Mouse (Mus musculus) lung, adult 2 months (tissue): ENCODE measurements at regions not wholly inside any gene's neighbourhood (a gene's known extent, or its start where the extent isn't known, plus 50 kb on each side); places are given as distances from the start of the nearest gene placed in this dataset.

Source experiments
- DNase-seq: peaks from one replicate; pipeline ENCODE4 v3.0.0; 2022
- H3K4me1 ChIP-seq: fragments of 200-500 bp; 2 replicates; pipeline ENCODE4 v1.6.1; 2011; ENCODE audit warnings: low read length; ENCODE audit not compliant: control insufficient read depth, insufficient read depth
- H3K4me3 ChIP-seq: fragments of 200-500 bp; replicated peaks from 2 replicates; pipeline ENCODE3; 2011; ENCODE audit warnings: low read depth, mild to moderate bottlenecking, control low read depth, low read length; ENCODE audit errors: extremely low read depth
- CTCF ChIP-seq: fragments of 200-500 bp; IDR thresholded peaks from 2 replicates; pipeline ENCODE4 v1.5.1; 2011; ENCODE audit warnings: mild to moderate bottlenecking, low read length, control low read depth; ENCODE audit not compliant: insufficient read depth
- POLR2A ChIP-seq: fragments of 200-500 bp; IDR thresholded peaks from 2 replicates; pipeline ENCODE4 v1.6.1; 2011; ENCODE audit warnings: low read depth, mild to moderate bottlenecking, control low read depth, low read length, borderline replicate concordance; ENCODE audit errors: extremely low read depth
- WGBS: fragments of 180-500 bp; shearing (Covaris S2); methylation state at CpG from one replicate; pipeline ENCODE4 v1.1.7; 2018; 5-methylcytosine and 5-hydroxymethylcytosine counted together

DNA sequence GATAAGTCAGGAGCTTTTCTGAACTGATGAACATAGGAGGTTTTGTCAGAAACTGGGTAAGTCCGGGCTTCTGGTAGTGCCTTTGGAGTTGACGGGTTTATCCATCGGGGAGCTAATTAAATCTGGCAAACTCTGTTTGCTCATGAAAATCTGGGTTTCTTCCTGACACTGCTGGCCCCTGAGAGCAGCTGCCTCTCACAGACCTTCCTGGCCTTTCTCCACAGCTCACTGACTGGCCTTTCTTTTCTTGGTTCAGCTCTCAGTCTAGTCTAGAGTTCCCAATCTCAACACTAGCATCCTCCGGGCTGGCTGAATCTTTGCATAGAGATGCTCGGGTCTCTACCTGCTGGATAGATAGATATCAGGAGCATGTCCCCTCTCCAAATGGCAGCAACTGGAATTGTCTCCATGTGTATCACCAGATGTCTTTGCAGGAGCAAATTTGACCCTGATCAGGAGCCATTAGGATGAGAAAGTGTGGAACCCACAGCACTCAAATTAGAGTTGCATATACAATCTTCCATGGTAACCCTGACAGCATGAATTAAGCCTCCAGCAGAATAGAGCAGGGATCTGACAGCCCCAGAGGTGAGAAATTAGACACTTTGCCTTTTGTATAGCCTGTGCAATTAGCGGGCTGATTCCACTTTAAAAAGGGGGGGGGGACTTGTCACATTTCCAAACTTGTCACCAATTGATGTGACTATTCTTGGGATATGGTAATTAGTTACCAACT lies 63.2 kb upstream of the Elk3 start:
- peaks cover 11% of the 10 kb centered on the region for H3K4me1 ChIP-seq
- no peak for DNase-seq
- WGBS, result 85% methylated on average over 6 of the region's 6 CpGs
- no peak for TF ChIP-seq POLR2A
- no peak for TF ChIP-seq CTCF
- H3K4me3 ChIP-seq, result no peak overlapping the region

- H3K4me1 ChIP-seq, result peaks cover 11% of the 10 kb centered on the region
- 76% methylated on average over 2 of the region's 2 CpGs for WGBS
- peak; percentile 11 for DNase-seq
- TF ChIP-seq POLR2A (no peak), CTCF (no peak)
- H3K4me3 ChIP-seq, result no peak overlapping the region
These were observed 63.7 kb upstream of the Elk3 start for GRCm38 (mm10) chr10:93374690-93374994.

GRCm38 (mm10) chr10:93375007-93375711 lies 64.2 kb upstream of the Elk3 start:
- no peak for TF ChIP-seq CTCF
- TF ChIP-seq POLR2A, result 0 out of 2 replicates have a peak, but pooled peaks have one; percentile 31
- DNase-seq, result peak; percentile 36
- Histone ChIP-seq H3K4me3 (no peak overlapping the region), H3K4me1 (peaks cover 11% of the 10 kb centered on the region)
- 25% methylated on average over 13 of the region's 13 CpGs for WGBS

DNA sequence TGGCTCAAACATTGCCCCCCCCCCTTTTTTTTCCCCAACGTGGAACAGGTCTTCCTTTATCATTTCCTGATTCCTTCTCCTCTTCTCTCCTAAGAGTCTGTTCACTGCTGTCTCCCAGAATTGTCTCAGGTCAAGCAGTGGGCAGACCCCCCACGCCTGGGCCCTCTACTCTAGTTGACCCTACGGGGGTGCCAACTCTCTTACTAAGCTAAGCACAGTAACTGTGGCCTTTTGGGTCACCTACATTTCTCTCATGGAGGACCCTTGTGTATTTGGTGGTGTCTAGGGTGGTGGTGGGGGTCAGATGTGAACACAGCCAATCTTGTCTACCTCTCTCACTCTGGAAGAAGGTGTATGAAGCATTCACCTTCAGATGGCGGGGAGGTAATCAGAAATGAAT lies 64.8 kb upstream of the Elk3 start:
- peak; percentile 12 for DNase-seq
- WGBS, result 48% methylated on average over 4 of the region's 4 CpGs
- H3K4me3 ChIP-seq, result no peak overlapping the region
- TF ChIP-seq POLR2A, result no peak
- TF ChIP-seq CTCF, result no peak
- H3K4me1 ChIP-seq, result peaks cover 11% of the 10 kb centered on the region

GRCm38 (mm10) chr10:93376457-93376941 lies 65.6 kb upstream of the Elk3 start:
- H3K4me1 ChIP-seq, result peaks cover 11% of the 10 kb centered on the region
- no peak overlapping the region for H3K4me3 ChIP-seq
- WGBS, result 42% methylated on average over 7 of the region's 7 CpGs
- no peak for DNase-seq
- TF ChIP-seq CTCF (no peak), POLR2A (no peak)

- no peak for DNase-seq
- 83% methylated on average over 6 of the region's 6 CpGs for WGBS
- peaks cover 4% of the 10 kb centered on the region for H3K4me1 ChIP-seq
- TF ChIP-seq POLR2A (no peak), CTCF (no peak)
- H3K4me3 ChIP-seq, result no peak overlapping the region
These were observed 63.9 kb upstream of the Lta4h start for GRCm38 (mm10) chr10:93389276-93389675.

- H3K4me3 ChIP-seq, result no peak overlapping the region
- peaks cover 4% of the 10 kb centered on the region for H3K4me1 ChIP-seq
- TF ChIP-seq CTCF (no peak), POLR2A (no peak)
- WGBS, result 33% methylated on average over 5 of the region's 5 CpGs
- DNase-seq, result peak; percentile 18
These were observed 61.9 kb upstream of the Lta4h start for GRCm38 (mm10) chr10:93391296-93391695.

DNA sequence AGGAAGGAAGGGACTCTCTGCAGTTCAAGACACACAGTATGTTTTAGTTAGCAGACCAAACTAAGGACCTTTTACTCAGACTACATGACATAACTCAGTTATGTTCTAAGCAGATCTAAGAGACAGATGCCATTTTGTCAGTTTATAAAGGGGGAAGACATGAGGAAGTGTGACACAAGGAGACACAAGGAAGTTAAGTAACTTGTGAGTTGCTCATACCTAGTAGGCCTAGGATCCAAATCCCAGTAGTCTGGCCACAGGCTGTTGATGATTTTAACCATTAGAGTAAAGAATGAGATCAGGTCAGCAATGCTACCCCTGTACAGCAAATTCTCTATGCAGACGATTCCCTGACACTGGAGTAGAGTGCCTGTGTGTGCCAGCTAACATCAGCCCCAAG lies 59.3 kb upstream of the Lta4h start:
- 81% methylated on average over 1 of the region's 1 CpGs for WGBS
- no peak for DNase-seq
- peaks cover 4% of the 10 kb centered on the region for H3K4me1 ChIP-seq
- TF ChIP-seq POLR2A (no peak), CTCF (no peak)
- no peak overlapping the region for H3K4me3 ChIP-seq

GRCm38 (mm10) chr10:93397711-93398110 lies 55.5 kb upstream of the Lta4h start:
- Histone ChIP-seq H3K4me3 (no peak overlapping the region), H3K4me1 (no peaks in the 10 kb centered on the region; the same call in 1 of the 2 replicates)
- WGBS, result 78% methylated on average over 5 of the region's 5 CpGs
- TF ChIP-seq POLR2A (no peak), CTCF (no peak)
- no peak for DNase-seq

- no peaks in the 10 kb centered on the region; the same call in 1 of the 2 replicates for H3K4me1 ChIP-seq
- WGBS, result 65% methylated on average over 11 of the region's 11 CpGs
- DNase-seq, result no peak
- TF ChIP-seq CTCF (no peak), POLR2A (no peak)
- no peak overlapping the region for H3K4me3 ChIP-seq
These were observed 54.5 kb upstream of the Lta4h start for GRCm38 (mm10) chr10:93398531-93399320.
